Mouse (Mus musculus) lung, postnatal 0 days (tissue): ENCODE measurements around the gene Tex14. TPM values are rescaled to one million over a fixed set of nuclear protein-coding genes. Genes with fewer than 3 reads are reported as not detected.
"Not testable (repeated sequence)": the region's sequence is repeated elsewhere in the genome, so short reads cannot be mapped to it uniquely, and the experiment has no call there.

Experiments
- ATAC-seq: fragments of 200-750 bp; cut with Nextera tagmentation; 2 replicates; pipeline ENCODE4 v1.8.0; 2017; ENCODE audit warnings: moderate library complexity
- DNase-seq: peaks from one replicate; pipeline ENCODE4 v3.0.0-alpha.2; 2016; ENCODE audit warnings: low spot score
- H3K27ac ChIP-seq: fragments of 300-500 bp; sonication (generic); 2 replicates; pipeline ENCODE4 v1.5.1; 2014; ENCODE audit warnings: antibody characterized with exemption, mild to moderate bottlenecking, low read length, mixed read lengths
- H3K27me3 ChIP-seq: fragments of 300-500 bp; sonication (generic); replicated peaks from 2 replicates; pipeline ENCODE4 v1.6.1; 2014; ENCODE audit warnings: low read length, mixed read lengths; ENCODE audit not compliant: insufficient read depth
- H3K36me3 ChIP-seq: fragments of 300-500 bp; sonication (generic); 2 replicates; pipeline ENCODE4 v1.6.1; 2014; ENCODE audit warnings: low read length, mixed read lengths; ENCODE audit not compliant: insufficient read depth
- H3K4me1 ChIP-seq: fragments of 300-500 bp; sonication (generic); 2 replicates; pipeline ENCODE4 v1.6.1; 2014; ENCODE audit warnings: antibody characterized with exemption, low read depth, low read length, mixed read lengths; ENCODE audit not compliant: insufficient read depth
- H3K4me2 ChIP-seq: fragments of 300-500 bp; sonication (generic); replicated peaks from 2 replicates; pipeline ENCODE4 v1.6.1; 2014; ENCODE audit warnings: low read depth, mild to moderate bottlenecking, low read length, moderate library complexity, mixed read lengths
- H3K4me3 ChIP-seq: fragments of 300-500 bp; sonication (generic); 2 replicates; pipeline ENCODE4 v1.5.1; 2014; ENCODE audit warnings: low read depth, low read length
- H3K9ac ChIP-seq: fragments of 300-500 bp; sonication (generic); replicated peaks from 2 replicates; pipeline ENCODE4 v1.6.1; 2014; ENCODE audit warnings: low read depth, mild to moderate bottlenecking
- H3K9me3 ChIP-seq: fragments of 300-500 bp; sonication (generic); 2 replicates; pipeline ENCODE4 v1.6.1; 2016; ENCODE audit warnings: low read length, mixed read lengths
- CTCF ChIP-seq: IDR thresholded peaks from 2 replicates; pipeline ENCODE4 v1.5.1; 2016; ENCODE audit warnings: antibody characterized with exemption, mild to moderate bottlenecking
- EP300 ChIP-seq: IDR thresholded peaks from 2 replicates; pipeline ENCODE4 v1.6.1; 2016; ENCODE audit warnings: antibody characterized with exemption, mild to moderate bottlenecking, control low read depth
- WGBS: fragments of 180-500 bp; shearing (Covaris S2); extraction: QIAGEN DNeasy Blood & Tissue Kit; methylation state at CpG from one replicate; pipeline ENCODE4 v1.1.7; 2014; 5-methylcytosine and 5-hydroxymethylcytosine counted together
- polyA plus RNA-seq: library from polyadenylated mRNA; unstranded; fragments of >200 nt; fragmentation: Nextera tagmentation; extraction: Ambion mirVana; gene quantifications from 2 replicates; pipeline ENCODE4 v1.2.1, GENCODE M21; 2015

The Tex14 gene
- polyA plus RNA-seq, 1 experiment from 2014 or later: 1.1 TPM

GRCm38 (mm10) chr11:87455984-87456383 lies 51.1 kb downstream of the Tex14 start:
- ATAC-seq (no peak), DNase-seq (no peak)
- Histone ChIP-seq H3K9me3 (no peaks in the 10 kb centered on the region), H3K4me2 (no peak overlapping the region), H3K4me1 (no peaks in the 10 kb centered on the region), H3K36me3 (no peaks in the 10 kb centered on the region), H3K27me3 (no peaks in the 10 kb centered on the region), H3K9ac (no peak overlapping the region), H3K4me3 (no peak overlapping the region), H3K27ac (no peak overlapping the region)
- WGBS: 83% methylated on average over 4 of the region's 4 CpGs
- TF ChIP-seq CTCF: no peak
- TF ChIP-seq EP300: no peak

DNA sequence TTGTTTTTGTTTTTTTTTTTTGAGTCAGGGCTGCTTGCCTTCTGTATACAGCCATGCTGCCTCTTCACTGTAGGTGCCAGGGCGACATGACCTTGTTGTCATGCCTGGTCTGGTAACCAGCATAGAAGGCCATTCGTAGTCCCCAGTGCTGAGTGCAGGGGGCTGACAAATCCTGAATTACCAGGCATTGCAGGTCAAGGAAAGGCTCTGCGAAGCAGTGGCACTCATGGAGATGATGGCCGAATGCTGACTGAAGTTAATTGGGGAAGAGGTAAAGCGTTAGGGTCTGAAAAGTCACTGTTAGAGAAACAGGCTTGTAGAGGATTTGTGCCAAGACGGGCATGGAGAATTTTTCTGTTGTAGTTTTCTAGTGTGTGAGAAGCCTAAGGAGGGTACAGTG lies 55.7 kb downstream of the Tex14 start:
- H3K4me1 ChIP-seq: no peaks in the 10 kb centered on the region
- H3K4me3 ChIP-seq: no peak overlapping the region
- H3K4me2 ChIP-seq: no peak overlapping the region
- no peaks in the 10 kb centered on the region for H3K27me3 ChIP-seq
- no peak overlapping the region for H3K9ac ChIP-seq
- H3K9me3 ChIP-seq: no peaks in the 10 kb centered on the region
- H3K27ac ChIP-seq: no peak overlapping the region
- H3K36me3 ChIP-seq: no peaks in the 10 kb centered on the region
- 90% methylated on average over 6 of the region's 6 CpGs for WGBS
- ATAC-seq: no peak
- no peak for DNase-seq
- no peak for TF ChIP-seq CTCF
- TF ChIP-seq EP300: no peak

DNA sequence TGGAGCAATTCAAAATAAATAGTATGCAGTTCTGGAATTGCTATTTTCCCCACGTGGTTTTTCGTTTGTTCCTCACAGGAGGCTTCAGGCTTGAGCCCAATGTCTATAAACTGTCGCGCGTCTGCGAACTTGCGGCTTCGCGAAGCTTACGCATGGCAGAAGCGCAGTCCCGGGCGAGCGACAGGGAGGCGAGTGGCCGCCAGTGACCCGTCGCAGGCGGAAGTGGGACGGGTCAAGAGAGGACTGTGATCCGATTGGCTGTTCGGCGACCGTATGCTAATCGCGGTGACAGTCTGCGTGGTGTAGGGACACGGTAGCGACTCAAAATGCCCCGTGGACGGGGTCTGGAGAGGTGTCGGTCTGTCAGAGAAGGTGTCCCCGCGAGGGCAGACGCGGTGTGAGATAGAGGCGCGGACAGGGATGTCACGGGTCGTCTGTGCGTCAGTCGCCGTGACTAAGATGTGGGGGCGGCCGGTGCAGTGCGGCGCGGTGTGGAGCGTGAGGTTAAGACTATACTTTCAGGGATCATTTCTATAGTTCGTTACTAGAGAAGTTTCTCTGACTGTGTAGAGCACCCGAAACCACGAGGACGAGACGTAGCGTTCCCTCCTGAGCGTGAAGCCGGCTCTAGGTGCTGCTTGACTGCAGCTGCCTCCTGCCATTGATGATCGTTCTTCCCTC lies 57.1 kb downstream of the Tex14 start:
- Histone ChIP-seq H3K4me3 (peak overlapping the region; percentile 1; the same call in 1 of the 2 replicates), H3K4me2 (peak overlapping the region; percentile 45; the same call in 1 of the 2 replicates)
- not testable (repeated sequence) for H3K36me3 ChIP-seq, H3K9ac ChIP-seq, H3K4me1 ChIP-seq, H3K27ac ChIP-seq, H3K27me3 ChIP-seq, H3K9me3 ChIP-seq
- peak; percentile 99 for ATAC-seq
- 1% methylated on average over 20 of the region's 58 CpGs for WGBS
- DNase-seq: peak; percentile 65

DNA sequence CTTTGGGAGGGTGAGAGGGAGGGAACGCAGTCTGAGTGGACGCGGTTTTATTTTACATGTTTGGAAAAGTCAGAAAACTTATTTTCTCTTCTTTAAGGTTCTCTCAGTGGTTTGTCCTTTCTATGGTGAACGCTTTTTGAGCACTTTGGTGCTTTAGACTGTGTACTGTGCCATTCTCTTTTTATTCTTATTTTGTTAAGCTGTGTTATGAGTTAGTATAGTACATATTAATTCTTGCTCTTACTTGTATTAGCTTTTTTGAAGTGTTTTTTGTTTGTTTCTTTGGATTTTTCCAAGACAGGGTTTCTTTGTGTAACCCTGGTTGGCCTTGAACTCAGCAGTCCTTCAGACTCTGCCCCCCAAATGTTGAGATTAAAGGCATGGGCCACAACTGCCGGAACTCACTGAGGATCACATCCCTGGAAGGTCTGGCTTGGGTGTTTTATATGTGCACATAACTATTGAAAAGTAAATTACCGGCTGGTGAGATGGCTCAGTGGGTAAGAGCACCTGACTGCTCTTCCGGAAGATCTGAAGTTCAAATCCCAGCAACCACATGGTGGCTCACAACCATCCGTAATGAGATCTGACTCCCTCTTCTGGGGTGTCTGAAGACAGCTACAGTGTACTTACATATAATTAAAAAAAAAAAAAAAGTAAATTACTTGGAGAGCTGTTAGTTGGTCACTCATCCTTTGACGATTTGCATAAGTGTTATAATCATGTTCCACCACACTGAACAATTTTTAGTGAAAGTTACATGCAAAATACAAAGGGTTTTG lies 57.8 kb downstream of the Tex14 start:
- TF ChIP-seq EP300 (no peak), CTCF (no peak)
- H3K4me3 ChIP-seq: no peak overlapping the region
- H3K4me1 ChIP-seq: no peaks in the 10 kb centered on the region; the same call in 1 of the 2 replicates
- H3K27me3 ChIP-seq: no peaks in the 10 kb centered on the region
- DNase-seq (peak; percentile 77), ATAC-seq (no peak)
- WGBS: 3% methylated on average over 9 of the region's 9 CpGs
- H3K9me3 ChIP-seq: no peaks in the 10 kb centered on the region
- H3K4me2 ChIP-seq: no peak overlapping the region
- H3K36me3 ChIP-seq: no peaks in the 10 kb centered on the region
- 0 out of 2 replicates have a peak overlapping the region, but pooled peaks have one; percentile 0 for H3K27ac ChIP-seq
- H3K9ac ChIP-seq: no peak overlapping the region

DNA sequence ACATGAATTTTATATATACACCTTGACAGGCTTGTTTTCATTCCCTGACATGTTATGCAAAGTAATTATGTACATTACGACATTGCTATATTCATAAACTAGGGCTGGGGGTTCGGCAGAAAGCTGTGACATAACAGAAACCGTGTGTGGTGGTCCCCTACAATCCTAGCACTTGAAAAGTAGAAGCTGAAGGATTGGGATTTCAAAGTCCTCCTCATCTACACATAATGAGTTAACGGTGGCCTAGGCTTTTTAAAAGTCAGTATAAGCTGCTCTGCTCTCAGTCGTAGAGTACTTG lies 58.3 kb downstream of the Tex14 start:
- no peak for ATAC-seq
- H3K9me3 ChIP-seq: no peaks in the 10 kb centered on the region
- no peak for DNase-seq
- TF ChIP-seq EP300 (no peak), CTCF (no peak)
- H3K9ac ChIP-seq: no peak overlapping the region
- 41% methylated on average over 5 of the region's 5 CpGs for WGBS
- H3K27me3 ChIP-seq: no peaks in the 10 kb centered on the region
- H3K4me3 ChIP-seq: no peak overlapping the region
- H3K4me1 ChIP-seq: no peaks in the 10 kb centered on the region; the same call in 1 of the 2 replicates
- no peak overlapping the region for H3K4me2 ChIP-seq
- no peaks in the 10 kb centered on the region for H3K36me3 ChIP-seq
- H3K27ac ChIP-seq: no peak overlapping the region

GRCm38 (mm10) chr11:87463792-87464430 lies 59.0 kb downstream of the Tex14 start:
- H3K4me2 ChIP-seq, H3K9ac ChIP-seq, DNase-seq, H3K9me3 ChIP-seq, H3K4me3 ChIP-seq, H3K27me3 ChIP-seq, ATAC-seq, H3K4me1 ChIP-seq, H3K27ac ChIP-seq, H3K36me3 ChIP-seq: not testable (repeated sequence)
- WGBS: 84% methylated on average over 4 of the region's 4 CpGs
